Mouse (Mus musculus) embryonic facial prominence, embryonic 15.5 days (tissue): ENCODE measurements around the gene Gnb1l. TPM values are rescaled to one million over a fixed set of nuclear protein-coding genes. Genes with fewer than 3 reads are reported as not detected.

Experiments
- ATAC-seq: fragments of 200-750 bp; cut with Nextera tagmentation; 2 replicates; pipeline ENCODE4 v1.8.0; 2017; ENCODE audit warnings: low read depth, moderate TSS enrichment; ENCODE audit not compliant: insufficient number of reproducible peaks, low FRiP score, low TSS enrichment
- H3K27ac ChIP-seq: fragments of 300-500 bp; sonication (generic); replicated peaks from 2 replicates; pipeline ENCODE4 v1.5.1; 2015; ENCODE audit warnings: mild to moderate bottlenecking, inconsistent platforms
- H3K27me3 ChIP-seq: fragments of 300-500 bp; sonication (generic); 2 replicates; pipeline ENCODE4 v1.6.1; 2015; ENCODE audit warnings: inconsistent platforms
- H3K36me3 ChIP-seq: fragments of 300-500 bp; sonication (generic); 2 replicates; pipeline ENCODE4 v1.6.1; 2015; ENCODE audit warnings: mild to moderate bottlenecking, inconsistent platforms
- H3K4me1 ChIP-seq: fragments of 300-500 bp; sonication (generic); 2 replicates; pipeline ENCODE4 v1.6.1; 2015; ENCODE audit warnings: inconsistent platforms
- H3K4me2 ChIP-seq: fragments of 300-500 bp; sonication (generic); replicated peaks from 2 replicates; pipeline ENCODE4 v1.6.1; 2015; ENCODE audit warnings: mild to moderate bottlenecking, inconsistent platforms
- H3K4me3 ChIP-seq: fragments of 300-500 bp; sonication (generic); replicated peaks from 2 replicates; pipeline ENCODE4 v1.5.1; 2015; ENCODE audit warnings: mild to moderate bottlenecking, inconsistent platforms
- H3K9ac ChIP-seq: fragments of 300-500 bp; sonication (generic); 2 replicates; pipeline ENCODE4 v1.6.1; 2015; ENCODE audit warnings: inconsistent platforms
- H3K9me3 ChIP-seq: fragments of 300-500 bp; sonication (generic); replicated peaks from 2 replicates; pipeline ENCODE4 v1.6.1; 2016; ENCODE audit warnings: inconsistent platforms
- whole genome bisulfite sequencing: fragments of 180-500 bp; shearing (Covaris S2); methylation state at CpG from one replicate; pipeline ENCODE4 v1.1.7; 2015; 5-methylcytosine and 5-hydroxymethylcytosine counted together
- polyA plus RNA-seq: library from polyadenylated mRNA; unstranded; fragments of >200 nt; fragmentation: Nextera tagmentation; extraction: Ambion mirVana; gene quantifications from 2 replicates; pipeline ENCODE4 v1.2.1, GENCODE M21; 2015

The Gnb1l gene
- polyA plus RNA-seq, 1 experiment from 2014 or later: 18.7 TPM

DNA sequence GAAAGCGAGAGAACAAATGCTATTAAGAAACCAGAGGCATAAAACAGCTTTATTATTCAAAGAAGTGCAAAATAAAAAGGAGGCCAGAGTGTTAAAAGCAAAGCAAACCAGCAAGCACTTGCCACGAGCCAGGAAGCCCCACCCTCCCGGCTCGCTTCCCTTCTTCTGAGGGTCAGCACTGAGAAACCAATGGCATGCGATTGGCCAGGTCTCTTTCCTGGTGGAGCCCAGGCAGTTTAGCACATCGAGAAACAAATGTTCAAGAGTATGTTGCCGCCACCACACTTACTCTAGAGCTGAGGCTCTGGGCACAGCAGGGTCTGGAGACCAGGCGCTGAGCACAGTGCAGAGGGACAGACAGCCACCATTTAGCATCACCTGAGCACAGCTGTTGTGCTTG lies 35.9 kb upstream of the Gnb1l start:
- H3K9me3 ChIP-seq: no peaks in the 10 kb centered on the region

DNA sequence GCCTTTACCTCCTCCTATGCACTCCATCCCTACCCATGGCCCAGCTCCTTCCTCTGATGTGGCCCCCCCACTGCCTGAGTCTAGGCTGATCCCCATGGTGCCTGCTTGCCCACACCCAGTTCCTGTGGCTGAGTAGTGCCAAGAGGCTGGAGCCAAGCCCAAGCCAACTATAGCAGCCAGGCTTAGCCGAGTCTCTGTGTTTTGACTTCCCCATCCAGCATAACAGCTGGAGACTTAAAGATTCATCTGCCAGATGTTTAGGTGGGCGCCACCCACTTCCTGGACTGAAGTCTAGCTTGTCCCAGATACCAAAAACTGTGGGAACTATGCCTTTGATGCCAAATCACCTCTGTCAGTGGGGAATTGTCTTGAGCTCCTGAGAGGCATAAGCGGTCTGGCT lies 34.2 kb upstream of the Gnb1l start:
- Histone ChIP-seq H3K4me2 (no peak overlapping the region), H3K4me3 (no peak overlapping the region), H3K27ac (no peak overlapping the region), H3K27me3 (no peaks in the 10 kb centered on the region), H3K36me3 (0 out of 2 replicates have a peak, but pooled peaks cover 3% of the 10 kb centered on the region), H3K9ac (no peak overlapping the region), H3K4me1 (peaks cover 44% of the 10 kb centered on the region), H3K9me3 (no peaks in the 10 kb centered on the region)
- peak; percentile 48; the same call in 1 of the 2 replicates for ATAC-seq
- 40% methylated on average over 3 of the region's 3 CpGs for WGBS

More for the DNA sequence above, 35.9 kb upstream of the Gnb1l start:
- ATAC-seq: no peak
- H3K9ac ChIP-seq: no peak overlapping the region
- no peaks in the 10 kb centered on the region for H3K36me3 ChIP-seq
- no peak overlapping the region for H3K4me2 ChIP-seq
- H3K4me1 ChIP-seq: peaks cover 49% of the 10 kb centered on the region
- H3K27ac ChIP-seq: no peak overlapping the region
- H3K4me3 ChIP-seq: no peak overlapping the region
- 53% methylated on average over 8 of the region's 8 CpGs for WGBS
- H3K27me3 ChIP-seq: no peaks in the 10 kb centered on the region

DNA sequence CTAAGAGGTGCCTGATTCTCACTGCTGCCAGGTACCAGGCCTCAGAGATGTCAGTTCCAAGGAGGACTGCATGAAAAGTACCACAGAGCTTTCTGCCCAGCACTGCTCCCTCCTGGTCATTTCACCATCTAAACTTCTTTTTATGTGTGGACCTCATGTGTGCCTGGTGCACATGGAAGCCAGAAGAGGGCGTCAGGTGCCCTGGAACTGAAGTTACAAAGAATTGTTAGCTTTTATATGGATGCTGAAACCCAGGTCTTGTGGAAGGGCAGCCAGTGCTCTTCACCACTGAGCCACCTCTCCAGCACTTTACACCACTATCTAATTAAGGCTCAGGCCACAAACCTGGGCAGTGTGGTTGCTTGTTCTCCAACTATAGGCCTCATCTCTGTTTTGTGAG lies 27.7 kb upstream of the Gnb1l start:
- H3K27ac ChIP-seq: no peak overlapping the region
- WGBS: 43% methylated on average over 1 of the region's 1 CpGs
- no peaks in the 10 kb centered on the region for H3K9me3 ChIP-seq

DNA sequence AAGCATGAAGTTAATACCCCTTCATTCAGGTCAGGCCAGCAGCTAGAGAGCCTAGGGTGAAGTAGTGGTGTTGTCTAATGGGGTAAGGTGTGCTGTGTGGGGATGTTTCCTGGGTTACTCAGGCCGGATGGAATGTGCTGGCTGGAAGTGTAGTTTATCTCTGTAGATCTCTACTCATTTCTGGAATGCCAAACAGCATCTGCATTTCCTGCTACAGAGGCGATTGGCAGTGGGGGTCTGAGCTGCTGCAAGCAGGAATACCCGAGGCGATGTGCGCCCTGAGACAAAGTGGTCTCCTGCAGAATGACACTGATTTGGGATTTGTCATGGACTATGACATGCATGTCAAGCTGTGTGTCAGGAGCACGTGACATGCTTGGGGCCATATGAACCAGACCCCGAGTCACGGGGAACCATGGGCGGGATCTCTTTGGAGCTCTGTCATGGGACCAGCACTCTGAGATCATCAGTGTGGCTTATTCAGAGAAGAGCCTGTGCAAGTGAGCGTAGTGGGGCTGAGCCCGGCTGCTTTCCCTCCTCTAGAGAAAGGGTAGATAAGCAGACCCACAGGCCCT lies 27.0 kb upstream of the Gnb1l start:
- no peak overlapping the region for H3K4me2 ChIP-seq
- no peak overlapping the region for H3K27ac ChIP-seq
- H3K9me3 ChIP-seq: no peaks in the 10 kb centered on the region

More for the DNA sequence above, 27.7 kb upstream of the Gnb1l start:
- H3K4me3 ChIP-seq: no peak overlapping the region
- H3K36me3 ChIP-seq: peaks cover 8% of the 10 kb centered on the region; the same call in 1 of the 2 replicates
- no peaks in the 10 kb centered on the region for H3K4me1 ChIP-seq
- H3K9ac ChIP-seq: no peak overlapping the region
- H3K4me2 ChIP-seq: no peak overlapping the region
- no peaks in the 10 kb centered on the region for H3K27me3 ChIP-seq
- ATAC-seq: no peak

DNA sequence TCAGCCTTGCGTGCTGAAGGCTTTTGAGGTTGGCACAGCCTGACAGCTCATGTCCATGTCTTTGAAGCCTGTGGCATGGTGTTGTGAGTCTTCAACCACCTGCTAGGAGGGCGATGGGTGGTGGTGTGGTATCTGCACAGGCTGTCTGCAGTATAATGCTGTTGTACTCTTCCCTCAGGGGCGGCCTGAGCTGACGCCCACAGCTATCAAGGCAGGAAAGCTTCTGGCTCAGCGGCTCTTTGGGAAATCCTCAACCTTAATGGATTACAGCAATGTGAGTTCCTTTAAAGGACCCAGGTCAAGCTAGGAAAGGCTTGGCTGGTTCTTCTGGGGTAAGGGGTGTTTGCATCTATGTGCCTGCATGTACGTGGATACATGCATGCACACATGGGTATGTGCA lies 26.5 kb upstream of the Gnb1l start:
- H3K27me3 ChIP-seq: no peaks in the 10 kb centered on the region
- H3K9me3 ChIP-seq: no peaks in the 10 kb centered on the region
- no peak overlapping the region for H3K9ac ChIP-seq
- H3K4me3 ChIP-seq: no peak overlapping the region
- H3K36me3 ChIP-seq: peaks cover 12% of the 10 kb centered on the region; the same call in 1 of the 2 replicates
- H3K4me1 ChIP-seq: no peaks in the 10 kb centered on the region
- no peak overlapping the region for H3K4me2 ChIP-seq
- H3K27ac ChIP-seq: no peak overlapping the region
- WGBS: 78% methylated on average over 6 of the region's 6 CpGs
- no peak for ATAC-seq

More for the DNA sequence above, 27.0 kb upstream of the Gnb1l start:
- no peak overlapping the region for H3K4me3 ChIP-seq
- no peaks in the 10 kb centered on the region for H3K4me1 ChIP-seq
- peaks cover 12% of the 10 kb centered on the region; the same call in 1 of the 2 replicates for H3K36me3 ChIP-seq
- 52% methylated on average over 11 of the region's 11 CpGs for WGBS
- H3K9ac ChIP-seq: no peak overlapping the region
- H3K27me3 ChIP-seq: no peaks in the 10 kb centered on the region
- 0 out of 2 replicates have a peak, but pooled peaks have one; percentile 24 for ATAC-seq

DNA sequence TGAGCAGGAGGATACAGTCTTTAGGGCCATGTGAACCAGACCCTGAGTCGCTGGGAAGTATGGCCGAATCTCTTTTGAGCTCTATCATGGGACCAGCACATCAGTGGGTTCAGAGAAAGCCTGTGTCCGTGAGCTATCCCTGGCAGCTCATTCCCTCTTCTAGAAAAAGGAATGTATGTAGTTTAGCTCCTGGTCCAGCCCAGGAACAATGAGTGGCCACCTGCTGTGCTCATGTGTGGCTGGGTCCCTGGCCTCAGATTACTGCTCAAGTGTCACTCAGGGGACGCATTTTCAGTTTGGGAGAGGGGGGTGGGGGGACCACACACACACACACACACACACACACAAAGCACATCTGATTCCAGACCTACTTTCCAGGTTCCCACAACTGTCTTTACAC lies 26.1 kb upstream of the Gnb1l start:
- no peak for ATAC-seq
- WGBS: 74% methylated on average over 4 of the region's 4 CpGs

DNA sequence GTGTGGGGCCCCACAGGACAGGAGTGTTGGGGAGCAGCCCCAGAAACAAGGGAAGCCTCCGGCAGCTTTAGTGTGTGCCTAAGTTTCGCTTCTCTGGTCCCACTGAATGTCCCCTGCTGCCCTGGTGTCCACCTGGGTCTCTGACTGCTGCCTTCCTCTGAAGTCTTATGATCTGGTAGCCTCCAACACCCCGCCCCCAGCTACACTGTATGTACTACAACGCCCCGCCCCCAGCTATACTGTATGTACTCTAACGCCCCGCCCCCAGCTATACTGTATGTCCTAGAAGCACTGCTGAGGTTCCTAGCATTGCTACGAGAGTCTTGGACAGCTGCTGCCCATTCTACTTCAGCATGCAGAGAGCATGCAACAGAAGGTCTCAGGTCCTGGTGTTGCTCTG lies 25.5 kb upstream of the Gnb1l start:
- Histone ChIP-seq H3K9ac (no peak overlapping the region), H3K9me3 (no peaks in the 10 kb centered on the region), H3K27ac (no peak overlapping the region), H3K36me3 (peaks cover 12% of the 10 kb centered on the region; the same call in 1 of the 2 replicates), H3K4me1 (no peaks in the 10 kb centered on the region), H3K4me3 (no peak overlapping the region), H3K27me3 (no peaks in the 10 kb centered on the region), H3K4me2 (no peak overlapping the region)
- ATAC-seq: no peak
- WGBS: 86% methylated on average over 8 of the region's 8 CpGs

More for the DNA sequence above, 26.1 kb upstream of the Gnb1l start:
- Histone ChIP-seq H3K27ac (no peak overlapping the region), H3K4me2 (no peak overlapping the region), H3K4me3 (no peak overlapping the region), H3K9ac (no peak overlapping the region), H3K4me1 (no peaks in the 10 kb centered on the region), H3K27me3 (no peaks in the 10 kb centered on the region), H3K9me3 (no peaks in the 10 kb centered on the region), H3K36me3 (peaks cover 12% of the 10 kb centered on the region; the same call in 1 of the 2 replicates)

DNA sequence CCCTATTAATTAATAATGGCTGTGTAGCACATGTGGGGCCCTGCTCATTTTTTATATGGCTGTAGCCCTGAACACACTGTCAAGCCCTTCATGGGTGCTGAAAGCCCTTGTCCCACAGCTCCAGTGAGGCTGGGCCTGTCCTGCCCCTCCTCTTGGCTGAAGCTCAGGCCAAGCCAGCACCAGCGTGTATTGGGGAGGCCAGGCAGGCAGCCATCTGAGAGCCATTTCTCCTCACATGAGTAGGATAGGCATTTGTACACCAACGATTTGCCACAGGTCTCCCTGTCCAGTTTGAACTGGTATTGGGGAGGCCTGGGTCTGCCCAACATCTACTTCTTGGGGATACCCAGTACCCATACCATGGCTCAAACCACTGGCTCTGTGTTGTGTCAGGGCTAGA lies 24.5 kb upstream of the Gnb1l start:
- Histone ChIP-seq H3K36me3 (peaks cover 11% of the 10 kb centered on the region; the same call in 1 of the 2 replicates), H3K9me3 (no peaks in the 10 kb centered on the region), H3K4me3 (no peak overlapping the region), H3K27me3 (no peaks in the 10 kb centered on the region), H3K4me2 (no peak overlapping the region), H3K9ac (no peak overlapping the region), H3K4me1 (no peaks in the 10 kb centered on the region), H3K27ac (no peak overlapping the region)
- WGBS: 78% methylated on average over 2 of the region's 2 CpGs
- ATAC-seq: no peak

DNA sequence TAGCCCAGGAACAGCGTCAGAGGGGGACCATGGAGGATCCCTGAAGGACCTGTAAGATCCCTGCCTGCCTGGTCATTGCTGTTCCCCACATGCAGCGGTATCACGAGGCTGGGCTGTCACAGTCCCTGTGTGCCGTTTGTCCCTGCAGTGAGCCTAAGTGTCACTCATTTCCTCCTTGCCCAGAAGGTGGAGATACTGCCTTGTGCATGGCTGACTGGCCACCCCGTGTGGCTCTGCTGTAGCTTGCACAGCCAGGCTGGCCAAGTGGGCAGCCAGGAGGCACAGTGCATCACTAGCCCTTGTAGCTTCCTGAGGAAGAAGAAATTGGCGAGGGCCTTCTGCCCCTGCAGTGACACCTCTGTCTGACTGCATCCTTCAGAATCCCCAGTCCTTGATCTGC lies 20.5 kb upstream of the Gnb1l start:
- no peak overlapping the region for H3K4me3 ChIP-seq
- no peak overlapping the region for H3K9ac ChIP-seq
- WGBS: 68% methylated on average over 6 of the region's 6 CpGs
- 0 out of 2 replicates have a peak, but pooled peaks cover 3% of the 10 kb centered on the region for H3K36me3 ChIP-seq
- no peaks in the 10 kb centered on the region for H3K27me3 ChIP-seq
- no peak overlapping the region for H3K27ac ChIP-seq
- peaks cover 18% of the 10 kb centered on the region for H3K4me1 ChIP-seq
- ATAC-seq: no peak
- H3K4me2 ChIP-seq: no peak overlapping the region
- no peaks in the 10 kb centered on the region for H3K9me3 ChIP-seq

DNA sequence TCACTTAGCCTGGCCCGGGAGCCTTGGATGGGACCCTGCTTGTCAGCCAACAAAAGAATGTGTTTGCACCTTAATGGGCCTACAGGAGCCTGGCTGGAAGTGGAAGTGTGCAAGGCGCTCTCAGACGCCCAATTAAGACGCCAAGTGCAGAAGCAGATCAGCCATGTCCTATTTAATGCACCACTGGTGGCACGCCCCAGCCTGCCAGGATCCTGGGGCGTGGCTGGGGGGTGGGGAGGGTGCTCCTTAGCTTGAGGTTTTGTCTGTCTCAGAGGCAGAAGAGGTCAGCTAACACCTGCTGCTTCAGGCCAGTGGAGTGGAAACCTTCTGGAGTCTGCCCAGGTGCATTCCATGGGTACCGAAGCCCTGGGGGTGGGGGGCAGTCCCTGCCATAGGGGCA lies 18.8 kb upstream of the Gnb1l start:
- Histone ChIP-seq H3K27ac (peak overlapping the region; percentile 56; the same call in 1 of the 2 replicates), H3K9ac (no peak overlapping the region), H3K9me3 (no peaks in the 10 kb centered on the region), H3K27me3 (no peaks in the 10 kb centered on the region), H3K4me2 (no peak overlapping the region), H3K4me1 (peaks cover 20% of the 10 kb centered on the region), H3K4me3 (no peak overlapping the region), H3K36me3 (0 out of 2 replicates have a peak, but pooled peaks cover 3% of the 10 kb centered on the region)
- 35% methylated on average over 7 of the region's 7 CpGs for WGBS
- ATAC-seq: no peak

DNA sequence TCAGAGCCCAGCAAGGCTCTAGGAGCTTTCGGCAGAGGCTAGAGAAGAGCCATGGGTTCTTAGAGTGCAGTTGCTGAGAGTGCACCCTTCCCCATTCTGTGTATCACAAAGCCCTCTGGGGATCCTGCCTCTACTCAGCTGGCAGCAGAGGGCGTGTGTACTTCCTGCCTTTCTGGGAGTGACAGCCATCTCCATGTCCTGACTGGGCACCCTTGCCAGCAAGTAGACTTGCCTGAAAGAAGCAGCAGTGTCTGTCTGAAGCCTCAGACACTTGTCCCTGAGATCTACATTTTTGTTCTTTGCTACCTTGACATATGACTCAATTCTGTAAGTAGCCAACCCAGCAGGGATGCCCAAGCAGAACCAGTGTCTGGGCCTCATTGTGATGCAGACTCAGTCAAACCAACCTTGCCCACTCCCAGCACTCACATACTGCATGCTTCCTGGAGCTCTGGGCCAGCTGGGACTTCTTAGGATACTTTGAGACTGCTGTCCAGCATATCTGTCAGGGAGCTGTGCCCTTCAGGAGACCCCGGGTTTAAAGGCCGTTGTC lies 17.5 kb upstream of the Gnb1l start:
- Histone ChIP-seq H3K4me3 (no peak overlapping the region), H3K27ac (peak overlapping the region; percentile 60; the same call in 1 of the 2 replicates), H3K27me3 (no peaks in the 10 kb centered on the region), H3K4me1 (peaks cover 24% of the 10 kb centered on the region), H3K9ac (no peak overlapping the region), H3K9me3 (no peaks in the 10 kb centered on the region), H3K4me2 (no peak overlapping the region), H3K36me3 (0 out of 2 replicates have a peak, but pooled peaks cover 3% of the 10 kb centered on the region)
- ATAC-seq: no peak
- 56% methylated on average over 4 of the region's 4 CpGs for WGBS

DNA sequence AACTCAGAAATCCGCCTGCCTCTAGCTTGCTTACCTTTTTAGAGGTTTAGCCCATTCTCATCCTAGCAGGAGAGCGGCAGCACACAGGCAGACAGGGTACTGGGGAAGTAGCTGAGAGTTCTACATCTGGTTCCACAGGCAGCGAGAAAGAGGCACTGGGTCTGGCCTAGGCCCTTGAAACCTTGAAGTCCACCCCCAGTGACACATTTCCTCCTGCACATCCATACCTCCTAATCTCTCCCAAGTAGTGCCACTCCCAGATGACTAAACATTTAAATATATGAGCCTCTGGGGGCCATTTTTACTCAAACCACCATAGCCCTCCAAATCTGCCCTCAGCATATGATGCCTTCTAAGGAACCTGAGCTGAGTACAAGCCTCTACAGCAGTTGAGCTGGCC lies 16.1 kb upstream of the Gnb1l start:
- no peaks in the 10 kb centered on the region for H3K9me3 ChIP-seq
- no peak overlapping the region for H3K9ac ChIP-seq
- peaks cover 24% of the 10 kb centered on the region for H3K4me1 ChIP-seq
- WGBS: 85% methylated on average over 3 of the region's 3 CpGs
- no peak overlapping the region for H3K27ac ChIP-seq
- no peak overlapping the region for H3K4me2 ChIP-seq
- H3K36me3 ChIP-seq: no peaks in the 10 kb centered on the region
- no peak overlapping the region for H3K4me3 ChIP-seq
- no peaks in the 10 kb centered on the region for H3K27me3 ChIP-seq
- no peak for ATAC-seq
